Mouse (Mus musculus): ENCODE measurements around the gene Slc22a18. TPM values are rescaled to one million over a fixed set of nuclear protein-coding genes. Genes with fewer than 3 reads are reported as not detected.
A peak's percentile ranks its signal among the peaks of the same experiment; 100 is the strongest.

Gene Slc22a18
- polyA plus RNA-seq, 1 experiment: 249 TPM

DNA sequence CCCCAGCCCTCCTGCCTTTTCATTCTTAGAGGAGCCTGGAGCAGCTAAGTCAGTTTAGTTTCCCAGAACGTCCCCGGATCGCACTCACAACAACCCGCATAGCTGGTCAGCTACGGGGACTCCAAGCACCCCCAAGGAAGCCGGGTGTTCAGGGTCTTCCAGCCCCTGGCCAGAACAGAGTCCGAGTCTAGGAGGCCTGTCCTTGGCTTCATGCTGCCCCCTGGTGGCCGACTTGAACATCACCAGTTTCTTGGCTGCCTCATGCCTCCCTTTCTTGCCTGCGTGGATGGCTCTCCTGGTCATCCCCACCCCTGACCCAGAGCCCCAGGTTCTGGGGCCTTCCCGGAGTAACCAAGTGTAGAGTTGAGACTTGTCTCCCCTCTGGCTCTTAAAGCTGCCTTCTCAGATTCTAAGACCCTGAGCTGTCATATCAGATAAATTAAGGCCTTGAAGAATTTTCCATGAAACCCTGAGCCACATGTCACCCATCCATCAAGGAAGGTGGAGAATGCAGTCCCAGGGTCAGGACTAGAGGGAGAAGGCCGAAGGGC, 9.6 kb upstream of the Slc22a18 start:
- H3K4me1 ChIP-seq (ENCODE audit: control insufficient read depth, insufficient read depth, insufficient read length, low read length): peaks cover 13% of the 10 kb centered on the region
- H3K27ac ChIP-seq (ENCODE audit: insufficient read depth, low read depth, low read length): no peak overlapping the region
- no peak overlapping the region for H3K4me3 ChIP-seq (ENCODE audit: low read depth, low read length)
- TF ChIP-seq CTCF (IDR thresholded peaks at IDR 0.05; ENCODE audit: extremely low read depth, insufficient read length, insufficient replicate concordance, low read depth, low read length) (peak; percentile 93), POLR2A (IDR thresholded peaks at IDR 0.05; ENCODE audit: low read depth, low read length) (no peak)
- H3K36me3 ChIP-seq (ENCODE audit: control insufficient read depth, insufficient read depth, low read length): no peaks in the 10 kb centered on the region
- peaks cover 19% of the 10 kb centered on the region for H3K27me3 ChIP-seq (ENCODE audit: control insufficient read depth, insufficient read depth, low read length)
- WGBS: 25% methylated on average over 11 of the region's 11 CpGs

DNA sequence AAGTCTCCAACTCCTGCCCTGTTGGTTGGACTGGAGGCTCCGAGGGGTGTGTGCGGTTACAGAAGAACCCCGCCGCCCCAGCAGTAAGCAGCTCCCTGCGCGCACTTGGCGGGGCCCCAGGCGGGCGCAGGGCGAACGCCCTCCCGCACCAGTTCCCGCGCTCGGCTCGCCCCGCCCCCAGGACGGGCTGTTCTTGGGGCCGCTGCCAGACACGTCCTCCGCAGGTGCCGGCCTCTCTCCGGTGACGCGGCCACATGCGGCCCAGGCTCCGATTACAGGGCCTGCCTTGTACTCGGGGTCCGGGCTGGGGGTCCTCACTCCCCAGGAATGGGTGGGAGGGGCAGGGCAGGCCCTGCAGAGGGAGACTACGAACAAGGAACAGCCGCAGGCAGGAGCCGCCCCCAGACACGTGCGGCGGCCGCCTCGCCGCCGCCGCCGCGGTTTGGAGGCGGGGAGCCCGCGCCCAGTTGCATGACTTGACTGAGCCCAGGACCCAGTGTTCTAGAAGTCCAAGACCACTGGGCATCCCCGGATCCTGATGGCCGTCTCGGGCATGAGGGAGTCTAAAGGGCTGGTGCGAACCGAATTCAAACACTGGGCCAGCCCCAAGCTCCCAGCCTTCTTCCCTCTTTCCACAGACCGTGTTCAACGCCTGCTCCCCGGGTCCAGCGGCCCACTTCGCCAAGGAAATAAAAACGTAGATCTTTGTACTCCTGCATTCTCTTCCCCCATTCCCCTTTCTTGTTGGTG, 8.6 kb upstream of the Slc22a18 start:
- peaks cover 9% of the 10 kb centered on the region for H3K27me3 ChIP-seq (ENCODE audit: control insufficient read depth, insufficient read depth, low read length)
- H3K27ac ChIP-seq (ENCODE audit: insufficient read depth, low read depth, low read length): no peak overlapping the region
- peak overlapping the region; percentile 61 for H3K4me3 ChIP-seq (ENCODE audit: low read depth, low read length)
- H3K4me1 ChIP-seq (ENCODE audit: control insufficient read depth, insufficient read depth, insufficient read length, low read length): peaks cover 9% of the 10 kb centered on the region
- TF ChIP-seq CTCF (IDR thresholded peaks at IDR 0.05; ENCODE audit: extremely low read depth, insufficient read length, insufficient replicate concordance, low read depth, low read length) (no peak), POLR2A (IDR thresholded peaks at IDR 0.05; ENCODE audit: low read depth, low read length) (no peak)
- WGBS: 9% methylated on average over 56 of the region's 56 CpGs
- no peaks in the 10 kb centered on the region for H3K36me3 ChIP-seq (ENCODE audit: control insufficient read depth, insufficient read depth, low read length)

DNA sequence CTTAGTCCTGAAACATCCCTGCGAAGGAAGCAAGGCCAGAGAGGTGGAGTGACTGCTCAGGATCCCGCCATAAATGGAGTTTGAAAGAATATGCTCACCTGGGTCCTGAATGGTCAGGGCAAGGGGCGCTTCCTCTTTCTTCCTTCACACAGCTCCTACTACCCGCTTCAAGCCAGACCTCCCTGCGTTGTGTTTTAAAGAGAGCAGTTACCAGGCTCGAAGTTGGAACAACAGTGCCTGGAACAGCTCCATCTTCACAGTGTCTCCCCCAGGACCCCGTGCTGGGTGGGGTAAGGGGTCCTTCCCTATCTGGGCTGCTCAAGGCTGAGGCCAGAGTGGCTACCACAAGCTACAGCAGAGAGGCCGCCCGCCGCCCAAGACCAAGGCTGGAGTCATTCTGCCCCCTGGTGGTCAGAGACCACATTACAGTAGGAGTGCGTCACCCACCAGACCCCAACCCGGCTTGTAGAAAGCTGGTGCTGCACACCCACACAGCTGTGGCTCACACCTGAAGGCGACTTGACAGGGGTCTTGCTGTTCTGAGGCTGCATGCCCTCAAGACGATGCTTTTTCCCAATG, 7.3 kb upstream of the Slc22a18 start:
- Histone ChIP-seq H3K27ac (ENCODE audit: insufficient read depth, low read depth, low read length) (no peak overlapping the region), H3K36me3 (ENCODE audit: control insufficient read depth, insufficient read depth, low read length) (no peaks in the 10 kb centered on the region), H3K4me3 (ENCODE audit: low read depth, low read length) (no peak overlapping the region), H3K4me1 (ENCODE audit: control insufficient read depth, insufficient read depth, insufficient read length, low read length) (peaks cover 3% of the 10 kb centered on the region; the same call in 1 of the 2 replicates), H3K27me3 (ENCODE audit: control insufficient read depth, insufficient read depth, low read length) (peaks cover 4% of the 10 kb centered on the region)
- TF ChIP-seq CTCF (IDR thresholded peaks at IDR 0.05; ENCODE audit: extremely low read depth, insufficient read length, insufficient replicate concordance, low read depth, low read length) (peak; percentile 84), POLR2A (IDR thresholded peaks at IDR 0.05; ENCODE audit: low read depth, low read length) (no peak)
- WGBS: 39% methylated on average over 14 of the region's 14 CpGs

DNA sequence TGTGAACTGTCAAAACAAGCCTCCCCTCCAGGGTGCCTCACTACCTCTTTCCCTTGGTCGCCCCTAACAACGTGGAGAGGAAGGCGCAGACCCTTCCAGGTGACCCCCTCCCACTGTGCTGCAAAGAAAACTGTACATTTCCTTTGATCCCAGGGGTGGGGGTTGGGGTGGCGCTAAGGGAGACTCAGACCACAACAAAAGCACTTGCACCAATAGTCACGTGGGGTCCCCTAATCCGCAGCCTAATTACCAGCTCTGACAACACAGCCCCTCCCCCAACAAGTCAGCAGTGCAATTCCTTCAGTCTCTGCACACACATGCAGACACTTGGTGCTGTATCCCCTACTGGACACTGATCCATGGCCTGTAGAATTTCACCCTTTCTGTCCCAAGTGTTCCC, 5.8 kb upstream of the Slc22a18 start:
- Histone ChIP-seq H3K36me3 (ENCODE audit: control insufficient read depth, insufficient read depth, low read length) (no peaks in the 10 kb centered on the region), H3K4me3 (ENCODE audit: low read depth, low read length) (no peak overlapping the region), H3K4me1 (ENCODE audit: control insufficient read depth, insufficient read depth, insufficient read length, low read length) (peaks cover 3% of the 10 kb centered on the region; the same call in 1 of the 2 replicates), H3K27me3 (ENCODE audit: control insufficient read depth, insufficient read depth, low read length) (peaks cover 4% of the 10 kb centered on the region), H3K27ac (ENCODE audit: insufficient read depth, low read depth, low read length) (no peak overlapping the region)
- WGBS: 57% methylated on average over 6 of the region's 6 CpGs
- TF ChIP-seq CTCF (IDR thresholded peaks at IDR 0.05; ENCODE audit: extremely low read depth, insufficient read length, insufficient replicate concordance, low read depth, low read length) (no peak), POLR2A (IDR thresholded peaks at IDR 0.05; ENCODE audit: low read depth, low read length) (no peak)

DNA sequence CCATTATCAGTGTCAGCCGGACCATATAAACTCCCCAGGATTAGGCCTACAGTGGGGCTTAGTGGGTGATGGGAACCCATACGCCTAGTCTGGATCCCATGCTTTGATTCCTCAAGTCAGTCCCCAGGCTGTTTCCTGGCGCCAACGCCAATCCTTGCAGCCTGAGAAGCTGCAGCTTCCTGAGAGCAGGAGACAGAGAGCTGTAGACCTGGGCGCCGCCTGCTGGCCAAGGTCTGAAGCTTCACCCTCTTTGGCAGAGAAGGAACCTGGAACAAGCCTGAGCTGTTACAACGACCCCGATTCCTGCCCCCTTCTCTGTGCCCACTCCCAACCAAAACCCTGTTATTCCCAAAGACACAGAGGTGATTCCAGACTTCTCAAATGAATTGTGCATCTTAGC, 3.6 kb upstream of the Slc22a18 start:
- peaks cover 10% of the 10 kb centered on the region for H3K4me1 ChIP-seq (ENCODE audit: control insufficient read depth, insufficient read depth, insufficient read length, low read length)
- H3K27ac ChIP-seq (ENCODE audit: insufficient read depth, low read depth, low read length): no peak overlapping the region
- no peaks in the 10 kb centered on the region for H3K27me3 ChIP-seq (ENCODE audit: control insufficient read depth, insufficient read depth, low read length)
- no peak overlapping the region for H3K4me3 ChIP-seq (ENCODE audit: low read depth, low read length)
- H3K36me3 ChIP-seq (ENCODE audit: control insufficient read depth, insufficient read depth, low read length): no peaks in the 10 kb centered on the region
- no peak for TF ChIP-seq POLR2A (IDR thresholded peaks at IDR 0.05; ENCODE audit: low read depth, low read length)
- peak; percentile 88 for TF ChIP-seq CTCF (IDR thresholded peaks at IDR 0.05; ENCODE audit: extremely low read depth, insufficient read length, insufficient replicate concordance, low read depth, low read length)
- WGBS: 7% methylated on average over 8 of the region's 8 CpGs

DNA sequence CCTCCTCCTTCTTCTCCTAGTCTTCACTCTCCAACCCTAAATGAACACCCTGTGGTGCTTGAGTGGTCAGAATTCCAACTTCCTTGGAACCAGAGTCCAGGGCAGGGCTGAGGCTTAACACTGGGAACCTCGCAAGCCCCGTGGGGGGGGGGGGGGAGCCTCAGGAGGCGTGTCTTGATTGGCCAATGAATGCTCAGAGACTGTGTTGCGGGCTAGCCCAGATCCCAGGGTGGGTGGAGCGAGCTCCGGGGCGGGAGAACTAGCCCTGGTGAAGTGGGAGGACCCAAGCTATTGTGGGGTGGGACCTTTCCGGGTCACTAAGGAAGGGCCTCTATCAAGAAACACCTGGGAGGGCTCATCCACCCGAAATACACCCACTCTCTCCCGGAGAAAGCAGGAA, 1.3 kb downstream of the Slc22a18 start:
- Histone ChIP-seq H3K4me3 (ENCODE audit: low read depth, low read length) (peak overlapping the region; percentile 64), H3K27ac (ENCODE audit: insufficient read depth, low read depth, low read length) (peak overlapping the region; percentile 91)

DNA sequence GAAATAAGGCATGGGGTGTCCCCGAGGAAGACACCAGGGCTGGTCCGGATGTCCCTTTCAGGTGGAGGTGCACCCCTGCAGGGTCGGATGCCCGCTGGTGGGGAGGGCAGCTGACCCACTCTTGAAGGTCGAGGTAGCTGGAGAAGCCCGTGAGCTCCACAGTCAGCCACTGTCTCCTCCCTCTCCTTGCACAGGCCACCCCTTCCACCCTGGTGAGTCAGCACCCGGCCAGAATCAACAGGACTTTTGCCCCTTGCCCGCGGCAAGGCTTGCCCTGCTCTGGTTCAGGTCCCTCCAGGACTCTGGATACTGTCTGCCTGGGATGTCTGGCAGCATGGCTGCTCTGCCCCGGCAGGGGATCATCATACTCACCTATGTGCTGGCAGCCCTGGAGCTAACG, 2.3 kb downstream of the Slc22a18 start:
- no peaks in the 10 kb centered on the region for H3K36me3 ChIP-seq (ENCODE audit: control insufficient read depth, insufficient read depth, low read length)
- peak overlapping the region; percentile 56 for H3K27ac ChIP-seq (ENCODE audit: insufficient read depth, low read depth, low read length)
- H3K4me3 ChIP-seq (ENCODE audit: low read depth, low read length): peak overlapping the region; percentile 25
- WGBS: 25% methylated on average over 11 of the region's 11 CpGs
- TF ChIP-seq POLR2A (IDR thresholded peaks at IDR 0.05; ENCODE audit: low read depth, low read length) (no peak), CTCF (IDR thresholded peaks at IDR 0.05; ENCODE audit: extremely low read depth, insufficient read length, insufficient replicate concordance, low read depth, low read length) (no peak)
- peaks cover 3% of the 10 kb centered on the region; the same call in 1 of the 2 replicates for H3K27me3 ChIP-seq (ENCODE audit: control insufficient read depth, insufficient read depth, low read length)
- H3K4me1 ChIP-seq (ENCODE audit: control insufficient read depth, insufficient read depth, insufficient read length, low read length): peaks cover 28% of the 10 kb centered on the region

More for the DNA sequence above, 1.3 kb downstream of the Slc22a18 start:
- TF ChIP-seq CTCF (IDR thresholded peaks at IDR 0.05; ENCODE audit: extremely low read depth, insufficient read length, insufficient replicate concordance, low read depth, low read length) (no peak), POLR2A (IDR thresholded peaks at IDR 0.05; ENCODE audit: low read depth, low read length) (no peak)
- WGBS: 13% methylated on average over 10 of the region's 10 CpGs
- Histone ChIP-seq H3K4me1 (ENCODE audit: control insufficient read depth, insufficient read depth, insufficient read length, low read length) (peaks cover 28% of the 10 kb centered on the region), H3K27me3 (ENCODE audit: control insufficient read depth, insufficient read depth, low read length) (no peaks in the 10 kb centered on the region), H3K36me3 (ENCODE audit: control insufficient read depth, insufficient read depth, low read length) (no peaks in the 10 kb centered on the region)
